Comparison of ENCODE assay signal across 7 mouse cellular contexts in the genomic region with DNA sequence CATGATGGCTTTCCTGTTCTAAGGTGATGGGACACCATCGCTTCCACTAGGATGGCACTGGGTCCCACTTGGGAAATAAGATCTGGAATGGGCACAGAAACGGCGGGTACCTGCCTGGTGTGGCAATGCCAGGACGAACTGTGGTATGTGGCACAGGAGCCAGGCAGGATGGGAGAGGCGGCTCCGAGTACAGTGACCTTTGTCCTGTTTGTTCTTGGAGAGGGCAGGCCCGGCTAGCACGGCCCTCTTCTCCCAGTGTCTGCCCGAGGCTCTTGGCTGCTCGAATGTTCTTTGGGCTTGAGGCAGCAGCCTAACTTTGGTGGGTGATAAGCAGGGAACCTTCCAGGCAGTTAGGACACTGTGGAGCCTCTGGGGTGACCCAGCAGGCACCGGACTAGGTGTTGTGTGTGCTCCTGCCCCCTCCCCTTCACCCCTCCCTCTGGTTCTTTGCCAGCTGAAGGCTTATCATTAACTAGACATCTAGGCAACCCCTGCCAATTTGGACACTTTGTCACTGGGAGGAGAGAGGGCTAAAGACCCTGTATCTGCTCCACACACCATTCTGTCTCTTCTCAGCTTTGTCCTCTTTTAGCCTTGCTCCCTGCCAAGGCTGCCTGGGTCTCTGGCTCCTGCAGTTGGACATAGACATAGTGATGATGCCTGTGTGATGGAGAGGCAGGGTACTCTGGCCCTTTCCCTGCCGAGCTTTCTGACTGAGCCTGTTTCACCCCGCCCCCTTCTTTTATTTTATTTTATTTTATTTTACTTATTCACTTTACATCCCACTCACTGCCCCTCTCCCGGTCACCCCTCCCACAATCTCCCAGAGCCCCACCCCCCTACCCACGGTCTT. TPM values are rescaled to one million over a fixed set of nuclear protein-coding genes. Genes with fewer than 3 reads are reported as not detected.
DNase-seq lines count a peak whose midpoint lies in the region; ATAC-seq and TF ChIP-seq lines count a peak whose summit lies in the region.

No protein-coding gene starts in this region.

- no peak for TF ChIP-seq POLR2A in embryonic fibroblast, embryonic 13.5 days (IDR thresholded peaks at IDR 0.05; ENCODE audit: low read depth, low read length)

- H3K9ac ChIP-seq in intestine, postnatal 0 days (ENCODE audit: low read depth, low read length) = no peak overlapping the region

- H3K9me3 ChIP-seq in intestine, postnatal 0 days (ENCODE audit: control insufficient read depth) = no peaks in the 10 kb centered on the region

- DNase-seq in lung, adult 18-20 months = peak; percentile 78 to 86
- no peak for DNase-seq in frontal cortex, postnatal 36 days (ENCODE audit: low spot score in 2 of 2)

- no peaks in the 10 kb centered on the region for H3K27me3 ChIP-seq in intestine, postnatal 0 days (replicated peaks; ENCODE audit: control insufficient read depth, insufficient read depth, low read length)

- H3K4me2 ChIP-seq in intestine, postnatal 0 days (replicated peaks; ENCODE audit: low read depth) = peak overlapping the region; percentile 33; the same call in 1 of the 2 replicates

- no peaks in the 10 kb centered on the region for H3K36me3 ChIP-seq in intestine, postnatal 0 days (ENCODE audit: control insufficient read depth, insufficient read depth)

- H3K4me3 ChIP-seq in brown adipose tissue, adult 24 weeks (ENCODE audit: insufficient read depth, low read depth, low read length) = no peak overlapping the region
- H3K4me3 ChIP-seq in embryonic fibroblast, embryonic 13.5 days (ENCODE audit: insufficient read depth, low read length) = no peak overlapping the region
- no peak overlapping the region for H3K4me3 ChIP-seq in intestine, postnatal 0 days (ENCODE audit: low read depth, low read length)

- H3K27ac ChIP-seq in brown adipose tissue, adult 24 weeks (replicated peaks; ENCODE audit: low read depth, low read length) = peak overlapping the region; percentile 87
- H3K27ac ChIP-seq in embryonic fibroblast, embryonic 13.5 days (ENCODE audit: insufficient read depth, low read length) = peak overlapping the region; percentile 39; the same call in 1 of the 2 replicates
- H3K27ac ChIP-seq in intestine, postnatal 0 days (ENCODE audit: low read depth, low read length) = peak overlapping the region; percentile 47

- TF ChIP-seq CTCF in embryonic fibroblast, embryonic 13.5 days (IDR thresholded peaks at IDR 0.05; ENCODE audit: borderline replicate concordance, insufficient read depth, low read length) = no peak
- TF ChIP-seq CTCF in intestine, postnatal 0 days (IDR thresholded peaks at IDR 0.05; ENCODE audit: low read depth) = no peak

- peak; percentile 87 for ATAC-seq in intestine, postnatal 0 days
- ATAC-seq in frontal cortex, adult (ENCODE audit: low TSS enrichment) = no peak
- ATAC-seq in megakaryocyte progenitor cell, adult 5-6 weeks (replicated peaks; ENCODE audit: poor library complexity) = no peak

- H3K4me1 ChIP-seq in brown adipose tissue, adult 24 weeks (ENCODE audit: control insufficient read depth, insufficient read depth, insufficient read length, low read length) = peaks cover 40% of the 10 kb centered on the region
- H3K4me1 ChIP-seq in embryonic fibroblast, embryonic 13.5 days (ENCODE audit: control insufficient read depth, insufficient read depth, low read length) = peaks cover 6% of the 10 kb centered on the region
- peaks cover 30% of the 10 kb centered on the region; the same call in 1 of the 2 replicates for H3K4me1 ChIP-seq in intestine, postnatal 0 days (replicated peaks; ENCODE audit: control insufficient read depth, insufficient read depth, low read length)

- WGBS in intestine, postnatal 0 days = 33% methylated on average over 15 of the region's 15 CpGs

RNA-seq across cellular contexts. Expression of a gene that starts 25.1 kb away (rescaled TPM):
- polyA plus RNA-seq in brown adipose tissue, adult 24 weeks (2012; ENCODE audit: insufficient read depth, insufficient read length, missing spikeins) = 77.3 and 79.4 TPM in 2 replicates
- 176 and 187 TPM in 2 replicates for polyA plus RNA-seq in embryonic fibroblast, embryonic 13.5 days (2011; ENCODE audit: insufficient read length, low read depth, missing spikeins)
- polyA plus RNA-seq in intestine, postnatal 0 days (2015; fragmentation: Nextera tagmentation; extraction: Ambion mirVana) = 26.1 and 27.3 TPM in 2 replicates
- total RNA-seq in megakaryocyte progenitor cell, adult 5-6 weeks (2015) = 72.8 and 78.3 TPM in 2 replicates
- total RNA-seq in megakaryocyte progenitor cell, adult 5-6 weeks (2017) = 98.4 and 99.1 TPM in 2 replicates

Comparison
In these comparisons a context has a peak if more than half of its experiments do, and no peak if none do; other contexts are left out.
1. DNase-seq: peak in lung, adult 18-20 months (2 of 2); none in frontal cortex, postnatal 36 days (0 of 2).
2. Peak in every context shown above with its lines, with median percentiles within 50 percentile points of each other: H3K27ac ChIP-seq.